Mouse (Mus musculus): ENCODE measurements around the gene Slc22a19. TPM values are rescaled to one million over a fixed set of nuclear protein-coding genes. Genes with fewer than 3 reads are reported as not detected.
"Not testable (repeated sequence)": the region's sequence is repeated elsewhere in the genome, so short reads cannot be mapped to it uniquely, and the experiment has no call there.

The Slc22a19 gene
- polyA plus RNA-seq (2016; fragmentation: Nextera tagmentation; extraction: Ambion mirVana), result not detected in 2 replicates

GRCm38 (mm10) chr19:7711148-7711547 is at the start of gene Slc22a19:
TSS of gene Slc22a19 (minus strand) at chr19:7711310.
- no peak for DNase-seq (ENCODE audit: low spot score)
- no peak within 1 kb of the TSS for H3K4me3 ChIP-seq
- no peak within 1 kb of the TSS for H3K27ac ChIP-seq (replicated peaks)
- no peaks in the 10 kb centered on the region for H3K27me3 ChIP-seq (ENCODE audit: low read depth, poor library complexity, severe bottlenecking)
- H3K36me3 ChIP-seq, result no peaks in the 10 kb centered on the region
- no peaks in the 10 kb centered on the region for H3K4me1 ChIP-seq
- no peaks in the 10 kb centered on the region for H3K9me3 ChIP-seq (replicated peaks)

GRCm38 (mm10) chr19:7753371-7753770 is 42.3 kb upstream of the Slc22a19 start:
- not testable (repeated sequence) for H3K36me3 ChIP-seq; H3K4me1 ChIP-seq; DNase-seq (ENCODE audit: low spot score); H3K9me3 ChIP-seq (replicated peaks); H3K27me3 ChIP-seq (ENCODE audit: low read depth, poor library complexity, severe bottlenecking); H3K4me3 ChIP-seq; H3K27ac ChIP-seq (replicated peaks)
- 70% methylated on average over 13 of the region's 13 CpGs for WGBS

GRCm38 (mm10) chr19:7729543-7729942 is 18.4 kb upstream of the Slc22a19 start:
- Histone ChIP-seq H3K4me3 (no peak overlapping the region), H3K36me3 (no peaks in the 10 kb centered on the region), H3K27me3 (ENCODE audit: low read depth, poor library complexity, severe bottlenecking) (no peaks in the 10 kb centered on the region), H3K27ac (replicated peaks) (no peak overlapping the region), H3K4me1 (no peaks in the 10 kb centered on the region), H3K9me3 (replicated peaks) (peaks cover 13% of the 10 kb centered on the region)
- no peak for DNase-seq (ENCODE audit: low spot score)
- whole genome bisulfite sequencing, result 45% methylated on average over 1 of the region's 1 CpGs

- not testable (repeated sequence) for H3K4me3 ChIP-seq; H3K27me3 ChIP-seq (ENCODE audit: low read depth, poor library complexity, severe bottlenecking); H3K27ac ChIP-seq (replicated peaks); DNase-seq (ENCODE audit: low spot score); H3K9me3 ChIP-seq (replicated peaks); H3K4me1 ChIP-seq; H3K36me3 ChIP-seq
- whole genome bisulfite sequencing, result 78% methylated on average over 3 of the region's 3 CpGs
These were observed 18.0 kb downstream of the Slc22a19 start for GRCm38 (mm10) chr19:7693104-7693503.

- Histone ChIP-seq H3K4me1 (no peaks in the 10 kb centered on the region), H3K27ac (replicated peaks) (no peak overlapping the region), H3K27me3 (ENCODE audit: low read depth, poor library complexity, severe bottlenecking) (no peaks in the 10 kb centered on the region), H3K36me3 (no peaks in the 10 kb centered on the region), H3K9me3 (replicated peaks) (no peaks in the 10 kb centered on the region), H3K4me3 (no peak overlapping the region)
- 92% methylated on average over 2 of the region's 2 CpGs for WGBS
- no peak for DNase-seq (ENCODE audit: low spot score)
These were observed 19.9 kb downstream of the Slc22a19 start for GRCm38 (mm10) chr19:7691259-7691658.

- no peak for DNase-seq (ENCODE audit: low spot score)
These were observed 23.1 kb downstream of the Slc22a19 start for GRCm38 (mm10) chr19:7687988-7688387.

GRCm38 (mm10) chr19:7672033-7672432 is 39.1 kb downstream of the Slc22a19 start:
- Histone ChIP-seq H3K27me3 (ENCODE audit: low read depth, poor library complexity, severe bottlenecking) (no peaks in the 10 kb centered on the region), H3K4me1 (peaks cover 4% of the 10 kb centered on the region; the same call in 1 of the 2 replicates), H3K36me3 (no peaks in the 10 kb centered on the region), H3K27ac (replicated peaks) (no peak overlapping the region), H3K9me3 (replicated peaks) (no peaks in the 10 kb centered on the region; the same call in 1 of the 2 replicates), H3K4me3 (no peak overlapping the region)
- DNase-seq (ENCODE audit: low spot score), result no peak
- 0% methylated on average over 1 of the region's 1 CpGs for WGBS

More at GRCm38 (mm10) chr19:7687988-7688387, 23.1 kb downstream of the Slc22a19 start:
- Histone ChIP-seq H3K9me3 (replicated peaks) (no peaks in the 10 kb centered on the region), H3K4me1 (no peaks in the 10 kb centered on the region), H3K27ac (replicated peaks) (no peak overlapping the region), H3K36me3 (no peaks in the 10 kb centered on the region), H3K4me3 (no peak overlapping the region), H3K27me3 (ENCODE audit: low read depth, poor library complexity, severe bottlenecking) (no peaks in the 10 kb centered on the region)
- WGBS, result 89% methylated on average over 1 of the region's 1 CpGs

GRCm38 (mm10) chr19:7648913-7649666 is 62.0 kb downstream of the Slc22a19 start:
- no peak overlapping the region for H3K27ac ChIP-seq (replicated peaks)
- no peaks in the 10 kb centered on the region for H3K9me3 ChIP-seq (replicated peaks)
- no peaks in the 10 kb centered on the region for H3K4me1 ChIP-seq
- DNase-seq (ENCODE audit: low spot score), result no peak
- H3K27me3 ChIP-seq (ENCODE audit: low read depth, poor library complexity, severe bottlenecking), result no peaks in the 10 kb centered on the region
- no peak overlapping the region for H3K4me3 ChIP-seq
- 88% methylated on average over 8 of the region's 8 CpGs for WGBS
- no peaks in the 10 kb centered on the region for H3K36me3 ChIP-seq

- H3K9me3 ChIP-seq (replicated peaks), result no peaks in the 10 kb centered on the region
- H3K27me3 ChIP-seq (ENCODE audit: low read depth, poor library complexity, severe bottlenecking), result no peaks in the 10 kb centered on the region
- no peak for DNase-seq (ENCODE audit: low spot score)
- no peak overlapping the region for H3K27ac ChIP-seq (replicated peaks)
- no peaks in the 10 kb centered on the region for H3K4me1 ChIP-seq
- no peaks in the 10 kb centered on the region for H3K36me3 ChIP-seq
- 86% methylated on average over 1 of the region's 1 CpGs for WGBS
- H3K4me3 ChIP-seq, result no peak overlapping the region
These were observed 77.3 kb downstream of the Slc22a19 start for GRCm38 (mm10) chr19:7633786-7634185.

GRCm38 (mm10) chr19:7633021-7633420 is 78.1 kb downstream of the Slc22a19 start:
- no peak overlapping the region for H3K4me3 ChIP-seq
- H3K4me1 ChIP-seq, result no peaks in the 10 kb centered on the region
- no peaks in the 10 kb centered on the region for H3K36me3 ChIP-seq
- no peak overlapping the region for H3K27ac ChIP-seq (replicated peaks)
- no peak for DNase-seq (ENCODE audit: low spot score)
- H3K9me3 ChIP-seq (replicated peaks), result no peaks in the 10 kb centered on the region
- no peaks in the 10 kb centered on the region for H3K27me3 ChIP-seq (ENCODE audit: low read depth, poor library complexity, severe bottlenecking)

Other genes with a start within 250 kb of the Slc22a19 start
- gene Rtn3, start 228.0 kb downstream of the Slc22a19 start, polyA plus RNA-seq (2016; fragmentation: Nextera tagmentation; extraction: Ambion mirVana), result 306 and 368 TPM in 2 replicates
- gene Atl3, start 217.3 kb downstream of the Slc22a19 start, polyA plus RNA-seq (2016; fragmentation: Nextera tagmentation; extraction: Ambion mirVana), result 5.3 and 5.8 TPM in 2 replicates
- 3.3 and 4.2 TPM in 2 replicates for gene Pla2g16, start 153.9 kb downstream of the Slc22a19 start, polyA plus RNA-seq (2016; fragmentation: Nextera tagmentation; extraction: Ambion mirVana)
- gene Lgals12, start 104.1 kb downstream of the Slc22a19 start, polyA plus RNA-seq (2016; fragmentation: Nextera tagmentation; extraction: Ambion mirVana), result not detected in 2 replicates
- gene Hrasls5, start 98.8 kb downstream of the Slc22a19 start, polyA plus RNA-seq (2016; fragmentation: Nextera tagmentation; extraction: Ambion mirVana), result not detected in 2 replicates
- not detected in 2 replicates for gene Slc22a26, start 91.4 kb upstream of the Slc22a19 start, polyA plus RNA-seq (2016; fragmentation: Nextera tagmentation; extraction: Ambion mirVana)

Data from midbrain, embryonic 10.5 days (tissue).